28 mouse cellular contexts compared by ENCODE assay signal in the genomic region with DNA sequence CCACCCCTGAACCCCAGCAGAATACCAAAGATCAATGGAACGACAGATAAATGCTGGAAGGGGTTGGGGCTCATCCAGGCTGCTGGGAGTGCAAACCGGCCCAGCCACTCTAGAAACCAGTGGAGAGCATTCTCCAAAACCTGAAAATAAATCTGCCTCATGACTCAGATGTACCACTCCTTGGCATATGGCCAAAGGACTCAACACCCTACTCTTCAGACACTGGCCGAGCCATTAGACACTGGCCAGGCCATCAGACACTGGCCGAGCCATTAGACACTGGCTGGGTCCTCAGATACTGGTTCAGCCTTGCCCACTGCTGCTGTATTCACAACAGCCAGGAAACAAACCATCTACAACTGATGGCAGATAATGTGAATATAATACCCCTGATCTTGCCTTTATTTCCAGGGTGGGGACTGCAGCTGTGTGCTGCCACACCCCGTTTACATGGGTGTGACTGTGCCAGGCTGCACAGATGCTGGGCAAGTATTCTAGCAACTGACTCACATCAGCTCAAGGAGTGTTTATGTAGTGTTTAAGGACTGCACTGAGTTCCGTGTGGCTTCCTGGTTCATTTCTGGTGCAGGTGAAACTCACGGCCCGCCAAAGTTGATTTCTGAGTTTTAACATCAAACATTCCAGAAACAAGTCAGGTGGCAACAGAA. TPM values are rescaled to one million over a fixed set of nuclear protein-coding genes. Genes with fewer than 3 reads are reported as not detected.
DNase-seq lines count a peak whose midpoint lies in the region; ATAC-seq and TF ChIP-seq lines count a peak whose summit lies in the region.
"Had no signal": no experiment of that assay in that cellular context is flagged by ENCODE, and none has a peak within 500 bp of the region (broad histone marks: within the 10 kb centered on the region; RNA-seq: fewer than 3 reads in every experiment).

No protein-coding gene starts in this region.

- H3K4me1 ChIP-seq in limb, embryonic 15.5 days, result no peaks in the 10 kb centered on the region
- H3K4me1 ChIP-seq in limb, embryonic 10.5 days, result no peaks in the 10 kb centered on the region
- H3K4me1 ChIP-seq in intestine, postnatal 0 days (replicated peaks; ENCODE audit: control insufficient read depth, insufficient read depth, low read length), result no peaks in the 10 kb centered on the region
- peaks cover 3% of the 10 kb centered on the region; the same call in 1 of the 2 replicates for H3K4me1 ChIP-seq in small intestine, adult 2 months (ENCODE audit: control insufficient read depth, insufficient read depth, insufficient read length, low read length)
- H3K4me1 ChIP-seq: embryonic facial prominence, embryonic 12.5 days; heart, embryonic 10.5 days; liver, embryonic 12.5 days had no signal

- H3K9ac ChIP-seq in limb, embryonic 15.5 days, result no peak overlapping the region
- H3K9ac ChIP-seq in intestine, postnatal 0 days (ENCODE audit: low read depth, low read length), result no peak overlapping the region
- H3K9ac ChIP-seq: embryonic facial prominence, embryonic 12.5 days; liver, embryonic 12.5 days had no signal

- peak overlapping the region; percentile 69 for H3K27ac ChIP-seq in limb, embryonic 15.5 days
- no peak overlapping the region for H3K27ac ChIP-seq in limb, embryonic 10.5 days
- no peak overlapping the region for H3K27ac ChIP-seq in intestine, postnatal 0 days (ENCODE audit: low read depth, low read length)
- H3K27ac ChIP-seq in small intestine, adult 2 months (ENCODE audit: insufficient read depth, low read depth, low read length), result peak overlapping the region; percentile 42; the same call in 1 of the 2 replicates
- H3K27ac ChIP-seq: embryonic facial prominence, embryonic 12.5 days; heart, embryonic 10.5 days; layer of hippocampus, adult 2 months; liver, embryonic 12.5 days had no signal

- no peak overlapping the region for H3K4me2 ChIP-seq in limb, embryonic 15.5 days
- no peak overlapping the region for H3K4me2 ChIP-seq in intestine, postnatal 0 days (replicated peaks; ENCODE audit: low read depth)
- H3K4me2 ChIP-seq: embryonic facial prominence, embryonic 12.5 days; liver, embryonic 12.5 days; midbrain, embryonic 11.5 days had no signal

- no peak for ATAC-seq in limb, embryonic 15.5 days (ENCODE audit: insufficient number of reproducible peaks, low FRiP score, low TSS enrichment, low read depth)
- peak; percentile 75; the same call in 1 of the 2 replicates for ATAC-seq in intestine, postnatal 0 days
- ATAC-seq: forebrain, embryonic 16.5 days; hindbrain, embryonic 16.5 days; liver, embryonic 12.5 days had no signal

- no peak for TF ChIP-seq CTCF in intestine, postnatal 0 days (IDR thresholded peaks at IDR 0.05; ENCODE audit: low read depth)
- TF ChIP-seq CTCF in small intestine, adult 2 months (IDR thresholded peaks at IDR 0.05; ENCODE audit: extremely low read depth, insufficient read length, insufficient replicate concordance, low read depth, low read length), result no peak

- no peaks in the 10 kb centered on the region for H3K27me3 ChIP-seq in limb, embryonic 15.5 days
- no peaks in the 10 kb centered on the region for H3K27me3 ChIP-seq in limb, embryonic 10.5 days (ENCODE audit: low read depth, poor library complexity, severe bottlenecking)
- H3K27me3 ChIP-seq in intestine, postnatal 0 days (replicated peaks; ENCODE audit: control insufficient read depth, insufficient read depth, low read length), result no peaks in the 10 kb centered on the region
- no peaks in the 10 kb centered on the region for H3K27me3 ChIP-seq in small intestine, adult 2 months (ENCODE audit: control insufficient read depth, insufficient read depth, low read length)
- H3K27me3 ChIP-seq: embryonic facial prominence, embryonic 12.5 days; liver, embryonic 12.5 days had no signal

- H3K9me3 ChIP-seq in limb, embryonic 15.5 days, result no peaks in the 10 kb centered on the region
- no peaks in the 10 kb centered on the region for H3K9me3 ChIP-seq in limb, embryonic 10.5 days (replicated peaks)
- H3K9me3 ChIP-seq in intestine, postnatal 0 days (ENCODE audit: control insufficient read depth), result no peaks in the 10 kb centered on the region
- H3K9me3 ChIP-seq: embryonic facial prominence, embryonic 12.5 days; heart, embryonic 10.5 days; liver, embryonic 12.5 days had no signal

- DNase-seq in limb, embryonic 10.5 days (ENCODE audit: low spot score), result no peak
- peak; percentile 93 for DNase-seq in MN1 (ENCODE audit: low spot score)
- DNase-seq in liver, result no peak
- DNase-seq in gastrocnemius, postnatal 4 days (ENCODE audit: low spot score in 2 of 2), result no peak
- DNase-seq in thymus, adult 18-20 months, result no peak
- DNase-seq: adrenal gland, adult 8-10 months; cerebellum, adult 9-10 months; kidney, adult 2 months; kidney, postnatal 10 days; retina, postnatal 1 day; thymus, adult 2 months had no signal

- WGBS in limb, embryonic 15.5 days, result 68% methylated on average over 8 of the region's 8 CpGs
- 87% methylated on average over 8 of the region's 8 CpGs for WGBS in limb, embryonic 10.5 days
- 52% methylated on average over 8 of the region's 8 CpGs for WGBS in intestine, postnatal 0 days
- 28% methylated on average over 8 of the region's 8 CpGs for WGBS in small intestine, adult 2 months

- TF ChIP-seq POLR2A in small intestine, adult 2 months (IDR thresholded peaks at IDR 0.05; ENCODE audit: low read depth, low read length), result no peak

- no peaks in the 10 kb centered on the region for H3K36me3 ChIP-seq in limb, embryonic 15.5 days
- 0 out of 2 replicates have a peak, but pooled peaks cover 6% of the 10 kb centered on the region for H3K36me3 ChIP-seq in limb, embryonic 10.5 days
- no peaks in the 10 kb centered on the region for H3K36me3 ChIP-seq in intestine, postnatal 0 days (ENCODE audit: control insufficient read depth, insufficient read depth)
- no peaks in the 10 kb centered on the region for H3K36me3 ChIP-seq in small intestine, adult 2 months (ENCODE audit: control insufficient read depth, insufficient read depth, low read length)
- H3K36me3 ChIP-seq: embryonic facial prominence, embryonic 12.5 days; liver, embryonic 12.5 days had no signal

- H3K4me3 ChIP-seq in limb, embryonic 15.5 days, result no peak overlapping the region
- H3K4me3 ChIP-seq in limb, embryonic 10.5 days, result no peak overlapping the region
- H3K4me3 ChIP-seq in intestine, postnatal 0 days (ENCODE audit: low read depth, low read length), result no peak overlapping the region
- no peak overlapping the region for H3K4me3 ChIP-seq in small intestine, adult 2 months (ENCODE audit: low read depth, low read length)
- H3K4me3 ChIP-seq: embryonic facial prominence, embryonic 12.5 days; heart, embryonic 10.5 days; layer of hippocampus, adult 2 months; liver, embryonic 12.5 days had no signal

RNA-seq across cellular contexts. Expression of a gene that starts 22.7 kb away (rescaled TPM):
- 0.28 and 0.61 TPM in 2 replicates for polyA plus RNA-seq in limb, embryonic 15.5 days (2015; fragmentation: Nextera tagmentation; extraction: Ambion mirVana)
- not detected in 2 replicates for polyA plus RNA-seq in limb, embryonic 10.5 days (2016; fragmentation: Nextera tagmentation; extraction: Ambion mirVana)
- not detected in 2 replicates for polyA plus RNA-seq in intestine, postnatal 0 days (2015; fragmentation: Nextera tagmentation; extraction: Ambion mirVana)
- polyA plus RNA-seq in small intestine, adult 2 months (2012; rRNA removed), result not detected in 2 replicates
- total RNA-seq in gastrocnemius, postnatal 4 days (2021), result not detected
- total RNA-seq: adrenal gland, adult 8-10 months; hematopoietic stem cell, adult 5-6 weeks; layer of hippocampus, adult 2 months; left cerebral cortex, adult 18-20 months; left cerebral cortex, postnatal 36 days had no signal
- polyA plus RNA-seq: cortical plate, adult 2 months; forebrain, embryonic 16.5 days; gonadal fat pad, adult 2 months; heart, embryonic 10.5 days; hindbrain, embryonic 16.5 days; kidney, adult 2 months; liver, embryonic 12.5 days; lung, embryonic 16.5 days; neural tube, embryonic 11.5 days; thymus, adult 2 months had no signal

RNA-seq across cellular contexts. Expression of a gene that starts 28.4 kb away (rescaled TPM):
- polyA plus RNA-seq in limb, embryonic 15.5 days (2015; fragmentation: Nextera tagmentation; extraction: Ambion mirVana), result 14.2 and 15.6 TPM in 2 replicates
- polyA plus RNA-seq in limb, embryonic 10.5 days (2016; fragmentation: Nextera tagmentation; extraction: Ambion mirVana), result 2.5 and 2.9 TPM in 2 replicates
- 8.0 and 10.4 TPM in 2 replicates for polyA plus RNA-seq in intestine, postnatal 0 days (2015; fragmentation: Nextera tagmentation; extraction: Ambion mirVana)
- polyA plus RNA-seq in small intestine, adult 2 months (2012; rRNA removed), result 24.2 and 70.8 TPM in 2 replicates
- total RNA-seq in gastrocnemius, postnatal 4 days (2021), result 10 to 100 TPM; 50.3 to 50.7 TPM

Comparison
In these comparisons a context has a peak if more than half of its experiments do, and no peak if none do; other contexts are left out.
1. H3K27ac ChIP-seq: peak in limb, embryonic 15.5 days (single experiment) and small intestine, adult 2 months (single experiment); none in limb, embryonic 10.5 days (single experiment) and intestine, postnatal 0 days (single experiment).